Mouse (Mus musculus) liver, adult 2 months (tissue): ENCODE measurements around the gene Psmc6. TPM values are rescaled to one million over a fixed set of nuclear protein-coding genes. Genes with fewer than 3 reads are reported as not detected.

Experiments
- DNase-seq: peaks from one replicate; pipeline ENCODE4 v3.0.0-alpha.2; 2011; ENCODE audit warnings: low read depth, low spot score; ENCODE audit errors: extremely low read depth
- H3K27ac ChIP-seq: fragments of 200-500 bp; replicated peaks from 2 replicates; pipeline ENCODE4 v1.5.1; 2012; ENCODE audit warnings: low read depth, mild to moderate bottlenecking, control low read depth, inconsistent platforms, low read length; ENCODE audit not compliant: insufficient read depth
- H3K27me3 ChIP-seq: fragments of 200-500 bp; 2 replicates; pipeline ENCODE4 v1.6.1; 2012; ENCODE audit warnings: mild to moderate bottlenecking, moderate library complexity, low read length, inconsistent platforms; ENCODE audit not compliant: control insufficient read depth, insufficient read depth
- H3K36me3 ChIP-seq: fragments of 200-500 bp; 2 replicates; pipeline ENCODE4 v1.6.1; 2012; ENCODE audit warnings: low read length, inconsistent platforms; ENCODE audit not compliant: control insufficient read depth, insufficient read depth
- H3K4me1 ChIP-seq: fragments of 200-500 bp; 2 replicates; pipeline ENCODE4 v1.6.1; 2011; ENCODE audit warnings: low read length; ENCODE audit not compliant: control insufficient read depth, insufficient read depth
- H3K4me3 ChIP-seq: fragments of 200-500 bp; 2 replicates; pipeline ENCODE4 v1.5.1; 2011; ENCODE audit warnings: low read depth, mild to moderate bottlenecking, control low read depth, low read length, moderate library complexity; ENCODE audit not compliant: insufficient read depth
- H3K79me2 ChIP-seq: fragments of 200-500 bp; 2 replicates; pipeline ENCODE4 v1.6.1; 2012; ENCODE audit warnings: inconsistent platforms, mild to moderate bottlenecking, low read length, moderate library complexity; ENCODE audit not compliant: control insufficient read depth, insufficient read depth
- H3K9ac ChIP-seq: fragments of 200-500 bp; 2 replicates; pipeline ENCODE4 v1.6.1; 2012; ENCODE audit warnings: low read depth, mild to moderate bottlenecking, control low read depth, inconsistent platforms, low read length
- CTCF ChIP-seq: fragments of 200-500 bp; IDR thresholded peaks from 2 replicates; pipeline ENCODE4 v1.5.1; 2011; ENCODE audit warnings: low read depth, low read length, control low read depth
- POLR2A ChIP-seq: fragments of 200-500 bp; IDR thresholded peaks from 2 replicates; pipeline ENCODE4 v1.6.1; 2011; ENCODE audit warnings: low read length, control low read depth; ENCODE audit not compliant: insufficient read depth; ENCODE audit errors: extremely low read depth
- WGBS: fragments of 180-500 bp; shearing (Covaris S2); methylation state at CpG from one replicate; pipeline ENCODE4 v1.1.7; 2018; 5-methylcytosine and 5-hydroxymethylcytosine counted together
- polyA plus RNA-seq: library from polyadenylated mRNA; depleted of rRNA; stranded (reverse); fragments of >200 nt; gene quantifications from 2 replicates; pipeline ENCODE4 v1.2.3, GENCODE M21; 2012
- total RNA-seq: library from RNA; depleted of rRNA; stranded (reverse); fragments of >200 nt; gene quantifications from 2 replicates; pipeline ENCODE4 v1.2.3, GENCODE M21; 2014

The Psmc6 gene
- total and polyA plus RNA-seq, 2 experiments = 21.5 to 108 TPM

GRCm38 (mm10) chr14:45307630-45308328 is 21.8 kb upstream of the Psmc6 start:
- no peak overlapping the region for H3K27ac ChIP-seq
- no peaks in the 10 kb centered on the region for H3K4me1 ChIP-seq

GRCm38 (mm10) chr14:45309646-45310045 is 19.9 kb upstream of the Psmc6 start:
- Histone ChIP-seq H3K9ac (no peak overlapping the region), H3K4me3 (no peak overlapping the region), H3K27ac (no peak overlapping the region), H3K79me2 (peaks cover 24% of the 10 kb centered on the region; the same call in 1 of the 2 replicates), H3K4me1 (no peaks in the 10 kb centered on the region), H3K27me3 (no peaks in the 10 kb centered on the region), H3K36me3 (peaks cover 6% of the 10 kb centered on the region; the same call in 1 of the 2 replicates)
- WGBS = 84% methylated on average over 13 of the region's 13 CpGs
- TF ChIP-seq CTCF = no peak
- no peak for TF ChIP-seq POLR2A
- no peak for DNase-seq

More at GRCm38 (mm10) chr14:45307630-45308328, 21.8 kb upstream of the Psmc6 start:
- peaks cover 17% of the 10 kb centered on the region for H3K36me3 ChIP-seq
- H3K4me3 ChIP-seq = no peak overlapping the region
- H3K79me2 ChIP-seq = peaks cover 13% of the 10 kb centered on the region; the same call in 1 of the 2 replicates
- no peak overlapping the region for H3K9ac ChIP-seq
- H3K27me3 ChIP-seq = no peaks in the 10 kb centered on the region
- TF ChIP-seq CTCF = no peak
- TF ChIP-seq POLR2A = no peak
- no peak for DNase-seq
- WGBS = 82% methylated on average over 8 of the region's 8 CpGs

- H3K9ac ChIP-seq = no peak overlapping the region
- TF ChIP-seq CTCF = no peak
- DNase-seq = no peak
- no peaks in the 10 kb centered on the region for H3K27me3 ChIP-seq
- H3K79me2 ChIP-seq = peaks cover 24% of the 10 kb centered on the region; the same call in 1 of the 2 replicates
- peaks cover 2% of the 10 kb centered on the region; the same call in 1 of the 2 replicates for H3K36me3 ChIP-seq
- WGBS = 94% methylated on average over 14 of the region's 14 CpGs
- no peak overlapping the region for H3K4me3 ChIP-seq
- H3K27ac ChIP-seq = no peak overlapping the region
- no peaks in the 10 kb centered on the region for H3K4me1 ChIP-seq
These were observed 19.5 kb upstream of the Psmc6 start for GRCm38 (mm10) chr14:45310101-45310500.

GRCm38 (mm10) chr14:45316927-45317326 is 12.7 kb upstream of the Psmc6 start:
- WGBS = 28% methylated on average over 5 of the region's 5 CpGs
- no peak overlapping the region for H3K27ac ChIP-seq
- TF ChIP-seq POLR2A = no peak
- TF ChIP-seq CTCF = no peak
- peaks cover 30% of the 10 kb centered on the region for H3K79me2 ChIP-seq
- peaks cover 11% of the 10 kb centered on the region for H3K4me1 ChIP-seq
- no peaks in the 10 kb centered on the region for H3K27me3 ChIP-seq
- no peaks in the 10 kb centered on the region for H3K36me3 ChIP-seq
- no peak overlapping the region; the same call in 1 of the 2 replicates for H3K9ac ChIP-seq
- peak overlapping the region; percentile 12; the same call in 1 of the 2 replicates for H3K4me3 ChIP-seq
- peak; percentile 37 for DNase-seq

- peak; percentile 53 for DNase-seq
- Histone ChIP-seq H3K79me2 (peaks cover 30% of the 10 kb centered on the region), H3K9ac (peak overlapping the region; percentile 97), H3K4me1 (peaks cover 11% of the 10 kb centered on the region), H3K36me3 (no peaks in the 10 kb centered on the region), H3K27ac (peak overlapping the region; percentile 52; the same call in 1 of the 2 replicates), H3K4me3 (peak overlapping the region; percentile 87), H3K27me3 (no peaks in the 10 kb centered on the region)
- WGBS = under 1% methylated on average over 35 of the region's 38 CpGs
- no peak for TF ChIP-seq CTCF
- TF ChIP-seq POLR2A = no peak
These were observed 11.6 kb upstream of the Psmc6 start for GRCm38 (mm10) chr14:45317921-45318411.
